Mouse (Mus musculus): Measurements from ENCODE around the gene Lyrm7. TPM values are rescaled to one million over a fixed set of nuclear protein-coding genes. Genes with fewer than 3 reads are reported as not detected.

The Lyrm7 gene
- total RNA-seq, 2 experiments from 2014 or later: 22.1 to 25.0 TPM

GRCm38 (mm10) chr11:54884197-54884828 is 23.6 kb upstream of the Lyrm7 start:
- no peak for DNase-seq (ENCODE audit: extremely low spot score in 1 of 2, low spot score in 2 of 2)
- intact Hi-C loops (cut with DNase I): no loop called here

- intact Hi-C loops (cut with DNase I): no loop called here
- no peak for DNase-seq (ENCODE audit: extremely low spot score in 1 of 2, low spot score in 2 of 2)
Observed at GRCm38 (mm10) chr11:54882671-54883070, 22.0 kb upstream of the Lyrm7 start.

- intact Hi-C loops (cut with DNase I): no loop called here
Observed at GRCm38 (mm10) chr11:54881051-54881474, 20.3 kb upstream of the Lyrm7 start.

GRCm38 (mm10) chr11:54879922-54880321 is 19.2 kb upstream of the Lyrm7 start:
- intact Hi-C loops (cut with DNase I): loop anchor here (2.0 kb wide), 2 partner anchors 47 to 105 kb away; no protein-coding TSS in a partner anchor
- DNase-seq (ENCODE audit: extremely low spot score in 1 of 2, low spot score in 2 of 2): no peak

More at GRCm38 (mm10) chr11:54881051-54881474, 20.3 kb upstream of the Lyrm7 start:
- no peak for DNase-seq (ENCODE audit: extremely low spot score in 1 of 2, low spot score in 2 of 2)

GRCm38 (mm10) chr11:54879434-54879833 is 18.7 kb upstream of the Lyrm7 start:
- DNase-seq (ENCODE audit: extremely low spot score in 1 of 2, low spot score in 2 of 2): peak; percentile 43 to 68
- intact Hi-C loops (cut with DNase I): loop anchor here (2.0 kb wide), 2 partner anchors 47 to 105 kb away; no protein-coding TSS in a partner anchor

GRCm38 (mm10) chr11:54878893-54879292 is 18.2 kb upstream of the Lyrm7 start:
- DNase-seq (ENCODE audit: extremely low spot score in 1 of 2, low spot score in 2 of 2): no peak
- intact Hi-C loops (cut with DNase I): loop anchor here (2.0 kb wide), 2 partner anchors 48 to 106 kb away; no protein-coding TSS in a partner anchor

GRCm38 (mm10) chr11:54876031-54876430 is 15.3 kb upstream of the Lyrm7 start:
- no peak for DNase-seq (ENCODE audit: extremely low spot score in 1 of 2, low spot score in 2 of 2)
- intact Hi-C loops (cut with DNase I): no loop called here

GRCm38 (mm10) chr11:54871831-54872537 is 11.3 kb upstream of the Lyrm7 start:
- no peak for DNase-seq (ENCODE audit: extremely low spot score in 1 of 2, low spot score in 2 of 2)
- intact Hi-C loops (cut with DNase I): no loop called here

GRCm38 (mm10) chr11:54869318-54869717 is 8.6 kb upstream of the Lyrm7 start:
- intact Hi-C loops (cut with DNase I): loop anchor here (10.0 kb wide), 1 partner anchor 305 kb away; no protein-coding TSS in a partner anchor
- DNase-seq (ENCODE audit: extremely low spot score in 1 of 2, low spot score in 2 of 2): no peak

- intact Hi-C loops (cut with DNase I): loop anchor here (10.0 kb wide), 1 partner anchor 304 kb away; no protein-coding TSS in a partner anchor
- no peak for DNase-seq (ENCODE audit: extremely low spot score in 1 of 2, low spot score in 2 of 2)
Observed at GRCm38 (mm10) chr11:54868445-54868844, 7.7 kb upstream of the Lyrm7 start.

- intact Hi-C loops (cut with DNase I): loop anchor here (10.0 kb wide), 1 partner anchor 303 kb away; no protein-coding TSS in a partner anchor
- no peak for DNase-seq (ENCODE audit: extremely low spot score in 1 of 2, low spot score in 2 of 2)
Observed at GRCm38 (mm10) chr11:54867903-54868434, 7.3 kb upstream of the Lyrm7 start.

- intact Hi-C loops (cut with DNase I): loop anchor here (10.0 kb wide), 1 partner anchor 302 kb away; no protein-coding TSS in a partner anchor
- no peak for DNase-seq (ENCODE audit: extremely low spot score in 1 of 2, low spot score in 2 of 2)
Observed at GRCm38 (mm10) chr11:54867049-54867385, 6.3 kb upstream of the Lyrm7 start.

GRCm38 (mm10) chr11:54866119-54867048 is 5.7 kb upstream of the Lyrm7 start, which contains the start of gene Hint1:
Gene Hint1, plus strand, starts transcription at chr11:54866383.
- peak; percentile 89 to 93 for DNase-seq (ENCODE audit: extremely low spot score in 1 of 2, low spot score in 2 of 2)
- intact Hi-C loops (cut with DNase I): loop anchor here (10.0 kb wide), 1 partner anchor 302 kb away; no protein-coding TSS in a partner anchor

GRCm38 (mm10) chr11:54865330-54866085 is 4.8 kb upstream of the Lyrm7 start:
- DNase-seq (ENCODE audit: extremely low spot score in 1 of 2, low spot score in 2 of 2): no peak
- intact Hi-C loops (cut with DNase I): loop anchor here (10.0 kb wide), 1 partner anchor 301 kb away; no protein-coding TSS in a partner anchor

GRCm38 (mm10) chr11:54862621-54863520 is 2.2 kb upstream of the Lyrm7 start:
- DNase-seq (ENCODE audit: extremely low spot score in 1 of 2, low spot score in 2 of 2): peak; percentile 59
- intact Hi-C loops (cut with DNase I): loop anchor here (2.0 to 10.0 kb wide), 2 partner anchors 158 to 298 kb away; no protein-coding TSS in a partner anchor
